Mouse (Mus musculus): ENCODE measurements around the gene Ppp1r12a.
A peak's percentile ranks its signal among the peaks of the same experiment; 100 is the strongest.

Ppp1r12a gene

GRCm38 (mm10) chr10:108162297-108163020 lies 466 bp downstream of the Ppp1r12a start:
- no peak for DNase-seq

GRCm38 (mm10) chr10:108163021-108163410 lies 1.0 kb downstream of the Ppp1r12a start:
- peak; percentile 13 for DNase-seq

- DNase-seq = no peak
Observed at GRCm38 (mm10) chr10:108163451-108163850, 1.5 kb downstream of the Ppp1r12a start.

DNA sequence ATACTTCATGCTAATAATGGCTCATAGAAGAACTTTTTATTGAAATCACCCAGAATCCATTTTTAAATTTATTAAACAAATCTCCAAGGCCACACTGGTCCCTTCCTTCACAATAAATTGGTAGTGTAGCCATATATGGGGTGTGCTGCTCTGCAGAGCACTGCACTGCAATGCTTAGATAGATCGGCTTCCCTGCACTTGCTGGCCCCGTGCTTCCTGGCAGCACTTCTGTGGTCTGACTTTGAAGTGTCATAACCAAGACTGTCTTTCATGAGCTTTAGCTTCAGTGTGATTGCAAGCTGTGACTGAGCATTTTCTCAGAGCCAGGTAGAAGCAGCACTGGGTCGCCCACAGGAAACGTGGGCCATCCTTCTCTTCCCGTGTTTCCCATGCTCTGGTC lies 5.8 kb downstream of the Ppp1r12a start:
- DNase-seq = no peak

DNA sequence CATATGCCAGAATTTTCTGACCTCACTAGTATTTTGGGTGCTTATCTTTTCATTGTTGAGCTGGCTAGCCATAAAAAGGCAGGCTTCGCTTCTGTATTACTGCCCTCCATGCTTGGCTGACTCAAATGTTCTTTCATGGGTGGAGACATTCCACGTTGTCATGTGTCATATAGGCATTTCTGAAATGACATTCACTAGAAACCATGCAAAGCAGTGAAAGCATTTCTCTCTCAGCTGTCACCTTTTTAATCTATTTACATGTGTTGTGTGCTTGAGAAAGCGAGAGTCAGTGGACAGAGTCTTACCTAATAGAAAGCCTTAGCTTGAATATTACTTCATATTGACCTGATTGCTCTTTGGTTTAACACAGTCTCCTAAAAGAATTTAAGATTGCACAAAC lies 8.8 kb downstream of the Ppp1r12a start:
- no peak for DNase-seq

DNA sequence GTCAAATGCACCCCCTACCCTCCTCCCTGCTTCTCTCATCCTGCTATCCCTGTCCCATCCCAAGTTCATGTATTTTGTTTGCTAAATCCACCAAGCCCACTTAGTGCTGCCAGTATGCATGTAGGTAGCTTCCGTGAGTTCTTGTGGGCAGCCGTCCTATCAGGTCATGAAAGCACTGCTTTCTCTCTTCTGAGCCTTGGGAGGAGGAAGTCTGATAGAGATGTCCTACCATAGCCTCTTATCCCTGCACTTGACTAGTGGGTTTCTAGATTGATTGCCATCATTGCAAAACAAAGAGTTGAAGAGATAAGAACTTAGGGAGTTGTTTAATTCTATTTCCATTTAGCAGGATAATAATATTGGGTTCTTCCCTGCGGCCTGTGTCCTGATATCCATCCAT lies 9.6 kb downstream of the Ppp1r12a start:
- no peak for DNase-seq

- DNase-seq = no peak
Observed at GRCm38 (mm10) chr10:108172817-108173563, 11.0 kb downstream of the Ppp1r12a start.

DNA sequence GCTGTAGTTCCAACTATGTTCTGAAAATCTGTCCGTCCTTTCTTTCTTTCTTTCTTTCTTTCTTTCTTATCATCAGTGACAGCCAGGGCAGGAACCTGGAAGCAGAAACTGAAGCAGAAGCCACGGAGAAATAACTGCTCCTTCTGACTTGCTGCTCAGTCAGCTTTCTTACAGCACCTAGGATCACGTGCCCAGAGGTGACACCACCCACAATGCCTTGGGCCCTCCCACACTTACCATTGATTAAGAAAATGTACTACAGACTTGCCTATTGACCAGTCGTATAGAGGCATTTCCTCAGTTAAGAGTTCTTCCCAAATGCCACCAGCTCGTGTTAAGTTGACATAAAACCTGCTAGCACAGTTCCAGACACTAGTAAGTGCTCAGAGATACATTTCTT lies 12.1 kb downstream of the Ppp1r12a start:
- no peak for DNase-seq

- DNase-seq = no peak
Observed at GRCm38 (mm10) chr10:108175885-108176284, 13.9 kb downstream of the Ppp1r12a start.

GRCm38 (mm10) chr10:108178285-108178848 lies 16.4 kb downstream of the Ppp1r12a start:
- DNase-seq = no peak

DNA sequence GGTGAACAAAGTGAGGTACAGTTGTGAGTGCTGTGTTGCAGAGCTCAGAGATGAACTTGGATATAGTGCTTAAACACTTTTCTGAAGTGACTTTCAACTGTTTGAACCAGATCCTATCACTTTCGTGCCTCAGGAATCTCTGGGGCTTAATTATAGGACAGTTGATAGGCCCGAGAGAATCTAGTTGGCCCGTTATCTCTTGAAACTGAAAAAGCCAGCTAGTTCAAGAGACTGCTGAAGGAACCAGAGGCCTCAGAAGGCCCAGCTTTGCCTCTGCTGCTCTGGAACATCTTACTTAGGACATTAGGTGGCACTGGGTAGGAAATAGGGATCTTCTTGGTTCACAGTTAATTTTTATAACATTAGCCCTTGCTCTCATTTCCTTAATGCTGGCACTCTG lies 17.4 kb downstream of the Ppp1r12a start:
- no peak for DNase-seq

GRCm38 (mm10) chr10:108180313-108180712 lies 18.3 kb downstream of the Ppp1r12a start:
- no peak for DNase-seq

GRCm38 (mm10) chr10:108181893-108182292 lies 19.9 kb downstream of the Ppp1r12a start:
- no peak for DNase-seq

GRCm38 (mm10) chr10:108182386-108182785 lies 20.4 kb downstream of the Ppp1r12a start:
- no peak for DNase-seq

DNA sequence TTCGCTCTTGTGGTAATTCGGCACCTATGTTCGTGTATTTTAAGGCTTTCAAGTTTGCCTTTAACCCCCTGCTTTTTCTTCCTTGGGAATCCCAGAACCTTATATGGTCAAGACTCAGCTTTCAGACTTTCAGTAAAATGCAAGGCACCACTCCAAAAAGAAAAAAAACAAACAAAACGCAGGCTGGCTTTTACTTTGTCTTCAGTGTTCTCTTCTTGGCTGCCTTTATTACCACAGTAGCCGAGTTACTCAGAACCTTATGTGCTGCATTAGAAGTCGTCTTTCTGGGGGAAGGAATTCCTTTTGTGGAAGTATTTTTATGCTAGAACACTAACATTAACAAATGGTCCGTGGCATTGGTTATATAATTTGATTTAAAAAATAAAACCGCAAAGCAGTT lies 22.8 kb downstream of the Ppp1r12a start:
- no peak for DNase-seq

- DNase-seq = no peak
Observed at GRCm38 (mm10) chr10:108185265-108185664, 23.3 kb downstream of the Ppp1r12a start.

GRCm38 (mm10) chr10:108189303-108189702 lies 27.3 kb downstream of the Ppp1r12a start:
- no peak for DNase-seq

DNA sequence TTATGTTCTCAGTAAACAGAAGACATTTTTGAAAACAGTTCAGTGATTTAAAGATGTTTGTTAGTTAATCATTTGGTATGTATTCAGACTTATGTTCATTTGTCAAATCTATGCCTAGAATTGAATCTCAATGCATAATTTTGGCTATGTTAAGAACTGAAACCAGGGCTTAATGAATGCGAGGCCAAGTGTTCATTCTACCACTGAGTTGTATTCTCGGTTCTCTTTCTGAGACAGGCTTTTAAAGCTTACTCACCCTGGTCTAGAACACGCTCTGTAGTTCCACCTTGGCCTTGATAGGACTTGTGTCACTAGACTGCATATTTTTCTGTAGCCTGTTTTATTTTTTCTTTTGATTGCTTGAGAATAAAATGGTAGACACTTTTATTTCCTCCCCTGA lies 28.0 kb downstream of the Ppp1r12a start:
- DNase-seq = no peak

GRCm38 (mm10) chr10:108190626-108191025 lies 28.6 kb downstream of the Ppp1r12a start:
- DNase-seq = no peak

DNA sequence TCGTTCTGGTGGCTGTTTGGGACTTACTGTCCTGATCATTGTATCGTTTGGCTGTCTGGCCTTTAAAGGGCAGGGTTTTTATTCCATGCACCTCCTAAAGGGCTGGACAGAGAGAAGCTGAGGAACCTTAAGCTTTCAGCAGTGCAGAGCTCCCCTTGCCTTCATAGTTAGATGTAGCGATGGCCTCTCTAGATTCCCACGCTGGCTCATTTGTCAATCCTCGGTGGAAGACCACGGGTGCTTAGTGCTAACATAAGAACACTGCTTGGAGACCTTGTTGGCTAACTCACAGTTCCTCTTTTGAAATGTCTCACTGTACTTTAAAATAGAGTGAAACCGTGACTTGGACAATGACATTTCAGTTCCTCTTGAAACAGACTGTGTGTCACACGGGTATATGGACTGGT lies 29.4 kb downstream of the Ppp1r12a start:
- DNase-seq = no peak

GRCm38 (mm10) chr10:108192306-108192705 lies 30.3 kb downstream of the Ppp1r12a start:
- no peak for DNase-seq

DNA sequence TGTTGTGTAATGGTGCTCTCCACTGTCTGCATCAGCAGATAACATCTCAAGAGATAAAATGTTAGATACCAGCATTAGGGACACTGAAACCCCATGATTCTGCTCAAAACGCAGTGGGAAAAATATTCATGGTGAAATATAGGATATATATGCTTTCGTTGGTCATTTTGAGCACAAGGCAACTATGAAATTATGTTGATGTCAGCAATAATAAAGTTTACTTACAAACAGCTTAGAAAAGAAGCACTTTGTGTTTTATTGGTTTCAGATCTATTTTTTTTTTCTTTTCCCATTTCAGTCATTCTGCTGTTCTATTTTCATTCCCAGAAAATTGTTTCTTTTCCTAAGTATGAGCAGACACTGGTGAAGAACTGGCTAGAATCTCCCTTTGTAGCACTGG lies 34.1 kb downstream of the Ppp1r12a start:
- DNase-seq = no peak

DNA sequence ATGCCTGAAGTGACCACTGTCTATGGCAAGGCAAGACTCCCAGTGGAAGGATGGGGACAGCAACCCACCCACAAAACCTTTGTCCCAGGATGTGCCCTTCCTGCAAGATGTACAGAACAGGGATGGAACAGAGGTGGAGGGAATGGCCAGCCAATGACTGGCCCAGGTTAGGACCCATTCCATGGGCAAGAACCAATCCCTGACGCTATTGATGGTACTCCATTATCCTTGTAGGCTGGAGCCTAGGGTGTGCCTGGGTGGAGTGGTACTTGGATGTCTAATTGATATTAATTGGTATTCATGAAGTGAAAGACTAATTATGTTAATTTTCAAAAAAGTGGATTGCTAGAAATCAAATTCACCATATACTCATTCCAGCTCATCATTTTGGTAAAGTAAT lies 35.5 kb downstream of the Ppp1r12a start:
- no peak for DNase-seq

- no peak for DNase-seq
Observed at GRCm38 (mm10) chr10:108198945-108199344, 37.0 kb downstream of the Ppp1r12a start.

Data from cerebellum, adult 11 months (tissue).